Mouse (Mus musculus) megakaryocyte, embryonic 14.5 days (primary cell): ENCODE data around the gene Cd81.

ENCODE experiments used
- FLI1 ChIP-seq: IDR thresholded peaks from 2 replicates; pipeline ENCODE4 v1.6.1; 2012; ENCODE audit warnings: low read length, inconsistent platforms, mixed read lengths
- GATA1 ChIP-seq: IDR thresholded peaks from 3 replicates; pipeline ENCODE4 v1.6.1; 2012; ENCODE audit warnings: mixed read lengths, low read length, inconsistent platforms, borderline replicate concordance

- TF ChIP-seq GATA1 = no peak
- TF ChIP-seq FLI1 = no peak
These were observed 36.6 kb upstream of the Cd81 start for GRCm38 (mm10) chr7:143015755-143016423.
